Mouse (Mus musculus) inflammation-experienced regulatory T-cells, adult 16 weeks (primary cell): ENCODE data around the gene Bnip2. TPM values are rescaled to one million over a fixed set of nuclear protein-coding genes. Genes with fewer than 3 reads are reported as not detected.

Source experiments
- polyA plus RNA-seq: library from polyadenylated mRNA; unstranded; fragments of 100-300 nt; shearing (Covaris generic); gene quantifications from one replicate; pipeline ENCODE4 v1.2.1, GENCODE M21; 2017

Gene Bnip2
- 149 TPM for polyA plus RNA-seq

DNA sequence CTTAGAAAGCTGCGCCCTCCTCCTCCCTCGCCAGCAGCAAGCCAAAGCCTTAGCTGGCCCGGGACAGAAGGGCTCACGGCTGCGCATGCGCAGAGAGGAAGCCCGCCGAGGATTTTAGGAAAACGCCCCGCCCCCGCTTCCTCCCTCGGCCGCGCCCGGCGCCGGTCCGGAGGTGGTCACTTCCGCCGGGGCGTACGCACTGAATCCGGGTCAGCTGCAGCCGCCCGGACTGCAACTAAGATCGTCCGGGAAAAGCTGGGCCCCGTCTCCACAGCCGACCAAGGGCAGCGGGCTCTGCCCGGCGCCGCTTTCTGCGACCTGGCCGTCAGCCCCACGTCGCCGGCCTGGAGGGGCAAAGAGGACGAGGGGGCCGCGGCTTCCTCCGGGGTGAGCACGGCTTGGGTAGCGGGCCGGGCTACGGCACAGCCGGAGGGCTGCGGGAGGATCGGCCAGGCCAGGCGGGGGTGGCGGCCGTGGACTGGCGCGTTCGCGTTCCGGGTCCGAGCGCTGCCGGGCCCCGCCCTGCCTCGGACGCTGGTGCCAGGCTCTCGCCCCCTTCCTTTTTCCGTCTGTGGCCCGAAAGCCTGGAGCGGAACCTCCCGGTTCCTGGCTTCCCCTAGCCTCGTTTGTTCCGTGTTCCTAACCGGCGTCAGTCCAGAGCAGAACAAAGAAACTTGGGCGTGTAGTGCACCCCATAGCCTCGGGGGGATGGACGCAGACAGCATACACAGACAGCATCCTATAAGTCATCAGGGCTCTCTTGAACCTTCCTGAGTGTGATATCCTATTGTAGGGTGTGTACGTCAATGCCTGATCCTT, at the start of gene Bnip2:
Bnip2 (plus strand) TSS at position 164 of the 819 bp plus-strand sequence.

DNA sequence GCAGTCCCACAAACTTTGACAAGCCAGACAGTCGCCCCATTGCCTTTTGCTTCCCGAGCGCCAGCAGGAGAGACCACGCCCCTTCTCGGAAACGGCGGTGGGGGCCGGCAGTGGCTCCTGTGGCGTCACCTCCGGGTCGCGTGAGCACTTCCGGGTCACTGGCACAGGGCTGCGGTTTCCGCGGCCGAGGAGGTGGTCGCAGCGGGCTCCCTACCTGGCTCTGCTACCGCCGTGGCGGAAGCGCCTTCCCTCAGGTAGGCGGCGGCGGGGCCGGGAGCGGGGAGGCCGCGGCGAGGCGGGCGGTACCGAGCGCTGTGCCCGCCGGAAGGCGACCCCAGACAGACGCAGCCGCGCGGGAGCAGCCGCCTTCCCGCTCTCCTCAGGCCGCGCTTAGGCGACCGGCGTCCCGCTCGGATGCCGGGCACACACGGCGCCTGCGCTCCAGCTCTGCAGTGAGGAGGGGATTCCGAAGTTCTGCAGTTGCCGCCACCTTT, 23.2 kb downstream of the Bnip2 start, which contains the start of gene Gtf2a2:
Gtf2a2 (plus strand) TSS at position 143 of the 494 bp plus-strand sequence.

DNA sequence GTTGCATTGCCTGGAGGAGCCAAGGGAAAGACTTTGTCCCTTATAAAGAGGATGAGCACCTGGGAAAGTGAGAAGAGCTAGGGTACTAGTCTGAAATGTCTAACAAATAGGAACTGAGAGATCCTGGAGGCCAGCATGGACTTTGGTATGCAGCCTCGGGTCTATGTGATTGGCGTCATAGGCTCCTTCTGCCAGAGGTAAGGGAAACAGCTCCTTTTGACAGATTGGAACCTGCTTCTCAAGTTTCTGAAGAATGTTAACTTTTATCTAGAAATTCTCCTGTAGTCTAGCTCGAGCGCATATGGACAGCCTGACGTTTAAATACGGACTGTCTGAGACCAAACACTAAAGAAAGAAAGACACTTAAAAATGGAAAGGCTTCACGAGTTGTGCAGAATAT, 48.7 kb downstream of the Bnip2 start, which contains the start of gene Gcnt3:
Gcnt3 (minus strand) TSS at position 101 of the 400 bp plus-strand sequence.

Other genes with a start within 250 kb of the Bnip2 start
- gene Foxb1, start 228.5 kb upstream of the Bnip2 start, polyA plus RNA-seq: not detected
- gene Gtf2a2, start 23.1 kb downstream of the Bnip2 start, polyA plus RNA-seq: 163 TPM
- not detected for gene Gcnt3, start 48.6 kb downstream of the Bnip2 start, polyA plus RNA-seq
- gene Fam81a, start 153.1 kb downstream of the Bnip2 start, polyA plus RNA-seq: 0.28 TPM
- gene Myo1e, start 217.9 kb downstream of the Bnip2 start, polyA plus RNA-seq: 102 TPM